Mouse (Mus musculus) left cerebral cortex, adult 9 months (tissue): ENCODE measurements at regions not wholly inside any gene's neighbourhood (a gene's known extent, or its start where the extent isn't known, plus 50 kb on each side); places are given as distances from the start of the nearest gene placed in this dataset.
A peak's percentile ranks its signal among the peaks of the same experiment; 100 is the strongest.

Source experiments
- DNase-seq, 2 experiments: peaks; one replicate each; pipeline ENCODE4 v3.0.0; 2022; ENCODE audit warnings: low spot score in 2 of 2

DNA sequence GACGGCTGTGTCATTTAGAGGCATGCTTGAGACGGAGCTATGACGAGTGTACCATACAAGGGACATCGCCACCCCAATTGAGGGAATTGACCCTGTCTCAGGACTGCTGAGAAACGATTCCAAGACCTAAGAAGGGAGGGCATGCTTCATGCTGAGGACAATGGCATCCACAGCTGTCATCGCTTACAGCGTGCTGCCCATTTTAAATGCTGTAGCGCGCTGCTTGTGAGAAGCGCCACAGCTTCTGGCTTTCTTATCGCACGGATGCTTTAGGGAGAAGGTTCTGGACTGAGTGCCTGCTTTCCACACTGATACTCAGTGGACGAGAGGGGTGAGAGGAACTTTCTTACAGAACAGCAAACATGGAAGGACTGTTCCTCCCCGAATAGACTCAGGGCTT lies 357.8 kb upstream of the Arglu1 start:
- no peak for DNase-seq

DNA sequence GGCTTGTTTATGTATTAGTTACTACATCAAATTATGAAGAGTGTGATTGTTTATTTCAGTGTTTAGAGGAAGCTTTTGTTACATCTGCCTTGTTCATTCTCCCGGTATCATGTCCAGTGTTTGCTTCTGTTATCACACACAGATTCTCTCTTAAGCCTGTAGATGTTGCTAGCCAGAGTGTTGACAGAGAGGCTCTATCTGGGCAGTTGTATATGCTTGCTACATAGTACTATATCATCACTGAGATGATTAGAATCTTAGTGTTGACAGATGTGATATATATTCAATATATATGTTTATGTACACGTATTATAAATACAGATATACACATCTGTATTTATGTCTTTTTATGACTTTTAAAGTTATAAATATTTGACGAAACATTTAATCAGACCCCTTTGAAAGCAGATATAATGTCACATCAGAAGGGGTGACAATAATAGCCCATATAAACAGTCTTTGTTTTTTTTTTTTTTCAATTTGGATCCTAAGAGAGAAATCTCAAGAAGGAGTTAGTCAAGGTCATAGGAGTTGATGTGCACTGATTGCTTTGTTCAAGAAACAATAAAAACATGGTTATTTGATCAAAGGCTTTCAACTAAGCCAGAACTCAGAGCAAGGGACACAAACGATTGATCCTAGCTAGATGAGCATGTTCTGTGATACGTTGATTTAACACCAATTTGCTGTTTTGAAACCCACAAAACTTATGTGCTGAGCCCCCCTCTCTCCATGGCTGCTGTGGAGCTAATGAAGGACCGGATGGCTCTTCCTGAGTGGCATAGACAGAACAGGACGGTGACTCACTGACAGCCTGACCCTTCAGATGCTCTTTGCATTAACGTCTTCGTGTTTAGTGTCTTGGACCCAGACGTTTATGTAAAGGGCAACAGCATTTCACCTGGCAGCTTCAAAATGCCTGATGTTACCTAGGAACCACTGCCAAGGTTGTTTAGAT lies 352.8 kb upstream of the Arglu1 start:
- no peak for DNase-seq

DNA sequence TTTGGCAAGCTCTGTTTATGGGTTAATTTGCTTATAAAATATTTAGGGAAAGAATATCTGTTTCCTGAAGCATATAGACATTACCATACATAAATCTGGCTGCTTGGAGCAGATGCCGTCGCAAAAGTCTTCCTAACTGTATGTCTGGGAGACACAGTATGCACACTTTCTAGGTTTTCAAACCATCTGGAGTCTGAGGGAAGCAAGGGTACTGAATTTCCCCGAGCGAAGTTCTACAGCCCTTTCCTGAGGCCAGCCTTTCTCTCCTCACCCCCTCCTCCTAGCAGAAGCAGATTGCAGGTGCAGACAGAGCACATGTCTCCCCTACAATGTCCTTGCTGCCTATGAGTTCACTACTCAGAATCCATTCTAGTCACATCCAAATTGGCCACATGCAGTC lies 338.8 kb upstream of the Arglu1 start:
- DNase-seq, result no peak

GRCm38 (mm10) chr8:9027672-9028071 lies 337.4 kb upstream of the Arglu1 start:
- DNase-seq, result no peak

DNA sequence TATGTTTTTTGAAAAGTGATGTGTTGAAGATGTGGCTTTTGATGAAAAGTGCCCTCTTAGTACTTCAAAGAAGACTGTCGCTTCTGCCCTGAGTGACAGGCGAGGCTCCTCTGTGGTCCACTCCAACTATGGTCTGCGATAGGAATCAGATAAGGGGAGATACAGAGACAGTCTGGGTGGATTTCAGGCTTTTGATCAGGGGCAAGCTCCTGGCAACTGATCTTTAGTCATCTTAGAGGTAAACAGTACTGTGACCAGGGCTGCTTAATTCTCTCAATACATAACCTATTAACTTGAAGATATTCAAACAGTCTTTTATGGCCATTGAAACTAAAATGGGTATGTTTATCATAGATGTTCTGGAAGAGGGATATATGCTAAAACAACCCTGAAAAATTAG lies 335.6 kb upstream of the Arglu1 start:
- no peak for DNase-seq

DNA sequence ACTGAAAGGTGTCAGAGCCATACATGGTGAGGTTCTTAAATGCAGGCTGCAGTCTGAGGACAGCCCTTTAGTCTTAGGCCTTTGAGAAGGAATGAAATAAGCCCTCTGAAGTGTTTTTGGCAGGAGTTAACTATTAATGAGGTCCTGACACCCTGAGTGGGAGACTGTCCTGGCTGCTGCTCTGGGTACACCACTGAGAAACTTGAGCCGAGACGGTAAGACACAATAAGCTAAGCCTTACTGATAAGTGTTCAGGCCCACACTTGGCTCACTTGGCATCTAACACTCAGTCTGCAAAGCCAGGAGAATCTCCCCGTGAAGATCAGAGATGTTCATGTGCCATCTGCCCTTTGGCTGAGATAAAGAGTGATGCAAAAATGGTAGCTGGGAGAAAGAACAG lies 335.1 kb upstream of the Arglu1 start:
- no peak for DNase-seq

DNA sequence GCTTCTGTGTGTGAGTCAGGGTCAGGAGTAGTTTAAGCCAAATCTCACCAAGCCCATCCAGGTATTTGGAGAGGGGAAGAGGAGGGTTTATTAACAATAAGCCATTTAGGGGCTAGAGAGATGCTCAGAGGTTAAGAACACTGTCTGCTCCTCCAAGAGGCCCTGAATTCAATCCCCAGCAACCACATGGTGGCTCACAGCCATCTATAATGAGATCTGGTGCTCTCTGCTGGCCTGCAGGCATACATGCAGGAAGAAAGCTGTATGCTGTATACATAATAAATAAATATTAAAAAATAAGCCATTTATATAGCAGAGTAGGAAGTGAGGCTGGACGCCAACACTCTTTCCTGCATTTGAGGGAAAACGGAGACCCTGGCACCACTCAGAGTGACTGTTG lies 330.4 kb upstream of the Arglu1 start:
- no peak for DNase-seq

DNA sequence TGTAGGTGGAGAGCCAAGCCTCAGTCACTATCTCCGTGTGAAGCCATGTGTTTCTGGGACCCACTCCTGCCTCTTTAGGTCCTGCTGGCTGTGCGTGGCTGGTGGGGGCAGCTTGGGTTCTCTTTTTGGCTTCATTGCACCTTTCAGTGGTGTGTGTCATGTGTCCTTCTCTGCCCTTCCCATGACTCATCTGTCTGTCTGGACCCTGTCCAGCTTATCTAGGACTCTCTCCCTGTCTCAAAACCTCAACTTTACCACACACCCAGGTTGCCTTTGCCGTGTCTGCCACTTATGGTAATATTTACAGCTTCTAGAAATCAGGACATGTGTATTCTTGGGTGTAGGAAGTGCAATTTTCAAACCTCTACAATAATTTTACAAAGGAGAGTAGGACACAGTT lies 329.9 kb upstream of the Arglu1 start:
- DNase-seq, result no peak

DNA sequence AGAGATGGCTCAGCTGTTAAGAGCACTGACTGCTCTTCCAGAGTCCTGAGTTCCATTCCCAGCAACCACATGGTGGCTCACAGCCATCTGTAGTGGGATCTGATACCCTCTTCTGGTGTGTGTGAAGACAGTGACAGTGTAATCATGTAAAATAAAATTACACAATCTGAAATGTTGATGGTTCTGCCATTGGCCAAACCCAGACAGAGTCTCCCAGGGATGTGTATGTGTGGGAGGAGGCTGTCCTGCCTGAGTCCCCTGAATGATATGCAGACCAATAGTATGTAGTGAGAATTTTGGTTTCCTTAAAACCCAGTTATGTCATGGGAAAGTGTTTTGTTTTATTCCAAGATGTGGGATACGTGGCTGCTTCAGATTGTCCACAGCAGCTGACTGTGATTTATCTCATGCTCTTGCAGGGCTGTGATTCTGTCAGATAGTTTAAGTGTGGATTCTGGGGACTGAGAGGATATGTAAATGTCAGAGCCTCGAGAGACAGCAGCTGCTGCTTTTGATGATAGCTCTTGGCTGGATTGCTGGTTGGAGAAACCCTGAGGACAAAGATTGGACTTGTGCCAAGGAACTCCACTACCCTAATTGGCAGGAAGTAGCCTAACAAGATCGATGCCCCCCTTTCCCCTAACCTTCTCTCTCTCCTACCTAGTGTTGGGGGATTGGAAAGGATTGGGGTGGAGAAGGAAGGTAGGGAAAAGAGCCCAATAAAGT lies 321.6 kb upstream of the Arglu1 start:
- DNase-seq, result no peak

DNA sequence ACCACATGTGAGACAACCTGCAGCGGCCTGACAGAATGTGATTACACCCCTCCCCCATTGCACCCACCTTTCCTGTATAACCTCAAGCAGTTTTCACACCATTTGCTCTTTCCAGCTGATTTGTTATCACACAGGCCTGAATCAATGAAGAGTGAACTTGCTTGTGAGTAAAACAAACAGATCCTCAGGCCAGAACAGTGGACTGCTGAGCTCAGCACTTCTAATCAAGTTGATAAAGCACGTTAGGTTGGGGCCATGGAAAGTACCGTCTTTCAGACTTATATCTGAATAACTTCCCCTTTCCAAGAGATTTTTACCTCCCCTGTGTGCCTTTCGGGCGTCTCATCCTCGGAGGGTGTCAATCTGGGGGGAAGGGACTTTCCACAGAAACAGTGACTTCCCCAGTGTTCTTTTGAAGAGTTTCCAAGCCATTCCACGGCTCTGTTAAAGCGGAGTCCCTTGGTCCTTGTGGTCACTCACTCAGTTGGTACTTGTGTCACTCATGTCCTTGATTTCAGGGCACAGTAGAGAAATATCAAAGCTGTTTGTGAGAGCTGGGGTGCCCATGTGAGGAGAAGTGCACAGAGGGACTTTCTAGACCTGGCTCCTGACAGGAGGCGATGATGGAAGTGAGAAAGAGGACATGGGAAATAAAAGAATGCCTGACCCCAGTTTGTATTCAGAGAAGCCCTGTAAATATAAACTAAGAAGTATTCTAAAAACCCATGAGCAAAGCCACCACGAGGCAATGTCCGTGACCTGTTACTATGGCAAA lies 317.9 kb upstream of the Arglu1 start:
- no peak for DNase-seq

- no peak for DNase-seq
Measured at GRCm38 (mm10) chr8:8999914-9000313, 309.6 kb upstream of the Arglu1 start.

GRCm38 (mm10) chr8:8997621-8998020 lies 307.3 kb upstream of the Arglu1 start:
- DNase-seq, result no peak

DNA sequence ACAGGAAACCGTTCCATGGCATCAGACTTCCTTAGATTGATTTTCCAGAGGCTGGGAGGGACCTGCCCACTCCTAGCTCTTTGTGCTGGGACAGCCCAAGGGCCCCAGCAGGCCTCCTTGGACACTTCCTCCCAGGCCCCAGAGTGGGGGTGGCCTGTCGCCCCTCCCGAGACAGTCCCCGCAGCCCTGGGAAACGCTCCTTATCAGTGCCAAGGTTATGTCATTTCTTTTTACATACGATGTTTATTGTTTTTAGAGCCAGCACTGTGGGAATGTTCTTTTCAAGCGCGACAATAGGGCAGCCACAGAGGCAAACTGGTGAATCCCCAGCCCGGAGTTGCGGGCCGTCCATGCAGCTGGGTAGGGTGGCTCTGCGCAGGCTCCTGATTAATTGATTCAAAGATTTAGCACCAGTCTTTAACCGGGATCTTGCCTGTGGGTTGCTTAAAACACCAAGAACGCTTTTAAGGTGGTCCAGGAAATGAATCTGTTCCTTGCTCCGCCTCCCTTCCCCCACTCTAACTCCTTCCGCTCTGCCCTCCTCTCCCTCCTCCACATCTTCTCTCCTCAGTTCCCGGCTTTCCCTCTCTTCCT lies 304.4 kb upstream of the Arglu1 start:
- DNase-seq, result peak in 1 of 2 experiments; percentile 41

- DNase-seq, result peak; percentile 51 to 53
Measured at GRCm38 (mm10) chr8:8994008-8994407, 303.7 kb upstream of the Arglu1 start.

- peak; percentile 57 to 86 for DNase-seq
Measured at GRCm38 (mm10) chr8:8992461-8993032, 302.2 kb upstream of the Arglu1 start.

DNA sequence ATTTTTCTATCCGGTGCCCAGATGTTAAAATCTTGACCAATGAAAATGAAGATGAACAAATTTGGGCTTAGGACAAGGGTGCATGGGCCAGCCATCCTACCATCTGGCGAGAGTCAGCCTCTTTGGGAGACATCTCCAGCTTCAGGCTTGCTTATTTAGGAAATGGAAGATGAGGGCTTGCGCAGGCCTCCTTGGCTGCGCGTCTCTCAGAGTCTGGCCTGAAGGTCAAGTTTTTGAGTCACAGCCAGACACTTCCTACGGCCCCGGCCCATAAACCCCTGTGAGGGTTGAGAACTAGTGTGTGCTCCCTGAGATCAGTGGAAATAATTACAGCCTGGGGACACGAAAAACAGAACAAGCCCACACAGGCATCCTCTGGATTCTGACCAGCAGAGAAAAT lies 300.7 kb upstream of the Arglu1 start:
- DNase-seq, result no peak

GRCm38 (mm10) chr8:8986068-8986467 lies 295.7 kb upstream of the Arglu1 start:
- no peak for DNase-seq

- DNase-seq, result no peak
Measured at GRCm38 (mm10) chr8:8985395-8985794, 295.1 kb upstream of the Arglu1 start.

DNA sequence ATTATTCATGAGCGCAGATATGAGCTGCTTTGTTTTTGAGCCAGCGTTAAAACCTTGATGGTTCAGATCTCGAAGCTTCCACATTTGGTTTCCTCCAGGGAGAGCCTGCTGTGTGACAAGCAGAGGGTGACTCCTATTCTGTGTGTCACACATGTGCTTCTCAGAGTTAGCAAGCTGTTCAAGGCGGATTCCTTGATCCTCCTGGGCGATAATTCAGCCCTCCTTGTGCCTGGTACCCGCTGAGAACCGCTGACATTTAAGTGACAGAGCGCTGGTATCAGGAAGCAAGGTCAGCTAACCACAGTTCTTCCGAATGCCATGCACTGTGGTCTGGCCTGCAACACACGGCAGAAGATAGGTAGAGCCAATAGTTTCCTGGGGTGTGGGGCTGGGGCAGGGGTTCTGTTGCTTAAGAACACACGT lies 294.5 kb upstream of the Arglu1 start:
- no peak for DNase-seq

- DNase-seq, result no peak
Measured at GRCm38 (mm10) chr8:8984159-8984828, 294.0 kb upstream of the Arglu1 start.

DNA sequence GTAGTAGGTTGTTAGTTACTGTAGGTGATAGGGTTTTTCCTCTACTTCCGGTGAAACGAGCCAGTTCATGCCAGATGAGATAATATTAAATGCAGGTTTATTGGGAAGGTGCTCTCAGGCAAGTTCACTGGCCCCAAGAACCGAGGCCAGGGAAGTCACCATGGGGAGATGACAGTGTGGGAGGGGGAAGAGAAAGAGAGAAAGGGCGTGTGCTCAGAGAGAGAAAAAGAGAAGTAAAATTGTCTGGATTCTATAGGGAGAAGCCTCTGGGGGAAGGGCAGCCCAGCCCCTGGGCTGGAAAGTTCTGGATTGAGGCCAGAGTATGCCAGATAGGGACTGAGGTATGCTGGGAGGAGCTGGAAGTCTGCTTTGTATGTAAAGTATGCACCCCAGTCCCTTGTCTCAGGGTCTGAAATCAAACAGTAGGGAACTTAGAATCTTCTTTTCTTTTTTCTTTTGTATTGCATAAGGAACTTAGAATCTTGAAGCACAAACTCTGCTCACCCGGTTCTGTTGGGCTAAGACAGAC lies 292.9 kb upstream of the Arglu1 start:
- no peak for DNase-seq
